Mouse (Mus musculus) left cerebral cortex, postnatal 25 days (tissue): Measurements from ENCODE around the gene Magi1. TPM values are rescaled to one million over a fixed set of nuclear protein-coding genes. Genes with fewer than 3 reads are reported as not detected.
A peak's percentile ranks its signal among the peaks of the same experiment; 100 is the strongest.

Experiments
- DNase-seq, 2 experiments: peaks; one replicate each; pipeline ENCODE4 v3.0.0; 2022; ENCODE audit warnings: low spot score in 2 of 2, mixed read lengths in 1 of 2
- intact Hi-C: fragments of 180-260 bp; cut with DNase I; formaldehyde crosslinking; loops from one replicate; pipeline ENCODE4 v1.15.1; 2025
- total RNA-seq, 2 experiments: library from RNA; stranded (reverse); gene quantifications; 2 replicates each; pipeline ENCODE4 v1.2.3; 2021

Magi1 gene
- total RNA-seq, 2 experiments from 2014 or later, result 86.5 to 88.3 TPM

DNA sequence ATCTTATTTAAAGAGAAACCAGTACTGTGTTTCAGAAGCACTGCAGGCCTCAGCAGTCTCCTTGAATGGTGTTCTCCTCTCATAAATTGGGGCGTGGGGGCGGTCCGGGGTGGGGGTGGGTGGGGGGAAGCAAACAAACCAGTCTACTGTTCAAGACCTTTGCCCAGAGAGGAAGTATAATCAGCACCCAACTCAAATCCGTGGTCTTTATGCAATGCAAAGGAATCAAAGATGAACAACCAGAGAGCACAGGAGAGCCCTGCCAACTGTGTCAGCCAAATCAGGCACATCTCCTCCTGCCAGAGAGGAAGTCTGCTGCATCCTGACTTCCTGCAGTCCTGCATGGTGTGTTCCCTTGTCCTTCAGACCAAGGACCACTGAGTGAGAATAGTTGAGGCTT is 65.6 kb downstream of the Magi1 start:
- intact Hi-C loops, result no loop called here
- no peak for DNase-seq

DNA sequence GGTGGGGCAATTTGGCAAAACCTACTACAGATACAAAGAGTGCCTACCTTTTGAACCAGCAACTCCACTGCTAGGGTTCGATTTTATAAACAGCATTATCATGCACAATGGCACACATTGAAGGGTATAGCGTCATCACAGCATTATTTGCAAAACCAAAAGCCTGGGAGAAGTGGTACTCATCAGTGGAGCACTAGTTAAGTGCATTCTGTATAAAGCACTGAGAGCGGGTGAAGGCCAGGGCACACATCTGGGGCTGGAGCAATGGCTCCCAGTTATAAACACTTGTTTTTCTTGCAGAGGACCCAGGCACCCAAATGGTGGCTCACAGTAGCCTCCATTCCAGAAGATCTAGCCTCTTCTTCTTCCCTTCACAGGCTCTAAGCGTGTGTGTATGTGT is 67.9 kb downstream of the Magi1 start:
- no peak for DNase-seq
- intact Hi-C loops, result no loop called here

DNA sequence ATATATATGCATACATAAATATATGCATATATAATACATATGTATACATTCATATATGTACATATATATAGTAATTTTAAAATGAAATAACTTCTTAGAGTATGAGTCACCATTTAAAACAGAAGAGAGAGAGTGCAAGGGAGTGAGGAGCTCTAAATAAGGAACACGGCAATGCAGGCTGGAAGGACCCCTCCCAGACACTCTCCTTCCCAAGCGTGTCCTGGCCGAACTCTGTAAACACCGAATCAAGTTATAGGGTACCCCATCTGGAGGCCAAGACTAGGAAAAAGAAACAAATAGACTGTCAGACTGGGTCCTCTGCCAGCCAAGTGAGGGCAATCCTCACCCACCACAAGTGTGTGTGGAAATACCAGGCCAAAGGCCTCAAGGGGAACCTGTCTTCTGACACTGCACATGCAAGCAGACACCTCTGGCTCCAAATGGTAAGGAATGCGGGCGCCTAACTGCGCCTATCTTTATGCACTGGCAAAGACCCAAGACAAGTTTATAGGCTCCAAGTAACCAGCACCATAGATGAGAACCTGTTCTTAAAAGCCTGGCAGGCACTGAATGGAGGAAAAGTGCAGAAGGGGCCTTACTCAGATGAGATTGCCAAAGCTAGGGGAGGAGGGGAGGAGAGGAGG is 68.7 kb downstream of the Magi1 start:
- DNase-seq, result no peak
- intact Hi-C loops, result no loop called here

- intact Hi-C loops, result no loop called here
- no peak for DNase-seq
Observed at GRCm38 (mm10) chr6:94205926-94206325, 77.8 kb downstream of the Magi1 start.

DNA sequence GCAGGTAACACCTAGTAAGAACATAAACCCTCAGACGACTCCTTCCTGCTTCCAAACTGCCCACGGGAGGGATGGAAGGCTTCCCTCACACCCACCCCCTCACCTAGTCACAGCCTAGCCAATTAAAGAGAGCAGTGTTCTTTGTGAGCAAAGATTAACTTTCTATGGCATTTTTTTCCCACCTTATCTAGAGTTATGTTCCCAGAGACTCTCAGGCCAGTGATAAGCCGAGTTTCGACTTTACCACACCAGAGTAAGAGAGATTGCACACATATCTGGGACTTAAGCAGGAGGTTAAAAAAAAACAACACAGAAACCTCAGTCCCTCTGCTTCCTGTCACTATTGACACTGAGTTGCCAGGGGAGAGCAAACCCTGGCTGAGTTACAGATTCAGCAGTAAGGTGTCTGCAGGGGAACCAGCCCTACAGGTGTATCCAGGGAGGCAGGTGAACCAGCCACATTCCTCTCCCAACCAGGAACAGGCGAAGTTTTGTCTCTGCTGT is 80.0 kb downstream of the Magi1 start:
- peak in 1 of 2 experiments; percentile 48 for DNase-seq
- intact Hi-C loops, result no loop called here

GRCm38 (mm10) chr6:94201940-94202339 is 81.8 kb downstream of the Magi1 start:
- DNase-seq, result no peak
- intact Hi-C loops, result no loop called here

- intact Hi-C loops, result no loop called here
- no peak for DNase-seq
Observed at GRCm38 (mm10) chr6:94200910-94201309, 82.8 kb downstream of the Magi1 start.

GRCm38 (mm10) chr6:94199696-94200095 is 84.0 kb downstream of the Magi1 start:
- DNase-seq, result no peak
- intact Hi-C loops, result no loop called here

- DNase-seq, result no peak
- intact Hi-C loops, result no loop called here
Observed at GRCm38 (mm10) chr6:94197831-94198230, 85.9 kb downstream of the Magi1 start.

- no peak for DNase-seq
- intact Hi-C loops, result no loop called here
Observed at GRCm38 (mm10) chr6:94195303-94195911, 88.3 kb downstream of the Magi1 start.

DNA sequence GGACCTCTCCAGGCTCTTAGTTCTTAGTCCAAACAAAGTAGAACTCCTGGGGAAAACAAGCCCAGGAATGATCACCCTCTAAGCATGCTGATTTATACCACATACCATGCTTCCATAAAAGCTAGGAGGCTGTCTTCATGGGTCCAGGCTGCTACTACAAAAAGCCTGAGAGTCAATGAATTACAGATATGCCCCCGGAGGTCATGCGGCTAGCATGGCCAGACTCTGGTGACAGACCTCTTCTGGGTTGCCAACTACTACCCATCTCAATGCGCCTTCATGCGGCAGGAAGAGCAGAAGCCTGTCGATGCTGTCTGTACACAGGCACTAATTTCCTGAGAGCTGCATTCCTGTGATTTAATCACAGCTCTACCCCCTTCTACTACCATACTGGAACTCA is 92.9 kb downstream of the Magi1 start:
- no peak for DNase-seq
- intact Hi-C loops, result no loop called here

GRCm38 (mm10) chr6:94189379-94189778 is 94.3 kb downstream of the Magi1 start:
- intact Hi-C loops, result no loop called here

GRCm38 (mm10) chr6:94186628-94187319 is 96.9 kb downstream of the Magi1 start:
- intact Hi-C loops, result no loop called here
- peak in 1 of 2 experiments; percentile 25 for DNase-seq

More at GRCm38 (mm10) chr6:94189379-94189778, 94.3 kb downstream of the Magi1 start:
- no peak for DNase-seq

DNA sequence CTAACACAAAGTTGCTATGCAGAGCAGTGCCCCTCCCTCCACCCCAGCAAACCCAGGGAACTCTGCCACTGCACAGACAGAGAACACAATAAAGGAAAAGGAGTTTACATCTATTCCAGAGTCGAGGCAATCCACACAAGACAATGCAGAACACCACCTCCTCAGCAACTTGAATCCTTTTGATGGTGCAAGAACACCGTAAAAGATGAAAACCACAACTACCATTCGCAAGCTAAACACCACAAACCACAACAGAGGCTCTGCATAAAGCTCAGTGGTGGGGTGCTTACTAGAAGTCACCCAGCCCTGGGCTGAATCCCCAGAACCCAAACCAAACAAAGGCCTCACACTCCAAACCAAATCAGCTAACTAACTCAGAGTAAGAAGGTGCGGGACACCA is 99.4 kb downstream of the Magi1 start:
- no peak for DNase-seq
- intact Hi-C loops, result loop anchor here (5.0 kb wide), 1 partner anchor 98 kb away; the partner anchor contains the start of gene Magi1

- no peak for DNase-seq
- intact Hi-C loops, result loop anchor here (5.0 kb wide), 1 partner anchor 99 kb away; the partner anchor contains the start of gene Magi1
Observed at GRCm38 (mm10) chr6:94183354-94183851, 100.3 kb downstream of the Magi1 start.

DNA sequence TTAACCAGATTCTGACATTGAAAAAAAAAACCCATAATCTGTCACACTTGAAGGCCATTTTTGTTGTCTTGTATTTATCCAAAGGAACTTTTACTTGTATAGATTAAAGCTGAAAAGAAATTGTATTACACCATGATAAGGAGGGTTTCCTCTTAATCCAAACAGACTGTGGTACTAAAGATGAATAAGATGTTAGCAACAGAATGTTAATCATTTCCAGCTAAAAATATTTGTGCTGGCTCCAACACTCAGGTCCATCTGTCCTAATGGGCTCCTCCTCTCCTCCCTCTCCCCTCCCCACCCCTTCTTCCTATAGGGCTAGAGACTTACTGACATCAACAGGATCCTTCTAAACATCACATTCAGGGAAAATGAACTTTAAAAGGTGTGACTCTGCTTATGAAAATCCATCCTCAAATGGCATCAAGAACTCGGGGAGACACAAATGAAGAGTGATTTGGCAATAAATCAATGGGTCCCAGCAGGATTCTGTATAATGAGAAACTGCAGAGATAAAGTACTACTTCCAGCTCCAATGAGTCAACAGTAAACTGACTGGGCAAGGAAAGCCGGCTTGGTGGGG is 102.0 kb downstream of the Magi1 start:
- intact Hi-C loops, result loop anchor here (5.0 kb wide), 1 partner anchor 101 kb away; the partner anchor contains the start of gene Magi1
- no peak for DNase-seq

- DNase-seq, result no peak
- intact Hi-C loops, result loop anchor here (5.0 kb wide), 1 partner anchor 102 kb away; the partner anchor contains the start of gene Magi1
Observed at GRCm38 (mm10) chr6:94180331-94181150, 103.2 kb downstream of the Magi1 start.

- no peak for DNase-seq
Observed at GRCm38 (mm10) chr6:94177559-94177958, 106.2 kb downstream of the Magi1 start.

GRCm38 (mm10) chr6:94176705-94177104 is 107.0 kb downstream of the Magi1 start:
- intact Hi-C loops, result no loop called here
- no peak for DNase-seq

More at GRCm38 (mm10) chr6:94177559-94177958, 106.2 kb downstream of the Magi1 start:
- intact Hi-C loops, result no loop called here
